Mouse (Mus musculus): ENCODE results near the gene Zfp938. TPM values are rescaled to one million over a fixed set of nuclear protein-coding genes. Genes with fewer than 3 reads are reported as not detected.

Zfp938 gene
- 1 to 10 TPM; 8.2 to 8.9 TPM for total RNA-seq (2021)
- long read RNA-seq, experiment 1, partial matches to known transcripts, result 6 of 10 reads
- long read RNA-seq, experiment 1, other reads (novel, unspliced or antisense), result 0 of 10 reads
- long read RNA-seq, experiment 2, partial matches to known transcripts, result 2 of 7 reads
- long read RNA-seq, experiment 2, other reads (novel, unspliced or antisense), result 2 of 7 reads

- DNase-seq (ENCODE audit: low spot score in 2 of 2), result peak; percentile 45 to 77
Measured at GRCm38 (mm10) chr10:82240742-82241400, at the start of gene Zfp938. Gene Zfp938, minus strand, starts transcription at chr10:82241280.

GRCm38 (mm10) chr10:82257331-82257730, 16.3 kb upstream of the Zfp938 start:
- no peak for DNase-seq (ENCODE audit: low spot score in 2 of 2)

GRCm38 (mm10) chr10:82245021-82245420, 3.9 kb upstream of the Zfp938 start:
- DNase-seq (ENCODE audit: low spot score in 2 of 2), result no peak

GRCm38 (mm10) chr10:82241401-82241788, 315 bp upstream of the Zfp938 start:
- no peak for DNase-seq (ENCODE audit: low spot score in 2 of 2)

GRCm38 (mm10) chr10:82178257-82179064, 62.6 kb downstream of the Zfp938 start:
- peak; percentile 53 to 78 for DNase-seq (ENCODE audit: low spot score in 2 of 2)

Other genes with a start within 250 kb of the Zfp938 start
- gene Zfp873, start 193.2 kb downstream of the Zfp938 start, total RNA-seq (2021), result 1 to 10 TPM; 7.8 to 8.1 TPM
- 1 to 10 TPM; 3.2 to 3.3 TPM for gene BC024063, start 157.9 kb downstream of the Zfp938 start, total RNA-seq (2021)
- 1 to 10 TPM; 4.3 to 4.5 TPM for gene AU041133, start 113.3 kb downstream of the Zfp938 start, total RNA-seq (2021)
- gene 4932415D10Rik, start 75.3 kb upstream of the Zfp938 start, total RNA-seq (2021), result not detected
- 1 to 10 TPM; 2.9 to 5.8 TPM for gene Gm4924, start 113.0 kb upstream of the Zfp938 start, total RNA-seq (2021)